23 mouse cellular contexts compared by ENCODE assay signal in the genomic region with DNA sequence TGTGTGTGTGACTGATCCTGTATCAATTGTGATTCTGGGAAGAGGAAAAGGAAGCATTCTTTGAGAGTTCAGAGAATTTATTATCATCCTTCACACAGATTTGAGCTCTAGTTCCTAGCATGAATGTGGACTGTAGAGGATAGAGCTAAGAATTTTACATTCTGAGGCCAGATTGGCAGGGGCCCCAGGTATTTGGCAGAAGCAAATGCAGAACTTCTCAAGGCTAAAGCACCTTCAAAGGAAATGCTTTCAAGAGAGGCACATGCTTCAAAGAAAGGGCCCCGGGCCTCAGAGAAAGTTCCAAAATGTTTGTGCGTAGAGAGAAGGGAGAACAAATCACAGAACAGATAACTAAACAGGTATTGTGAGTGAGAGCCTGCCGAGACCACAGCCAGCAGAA.
DNase-seq lines count a peak whose midpoint lies in the region; ATAC-seq lines count a peak whose summit lies in the region.
"Had no signal": no experiment of that assay in that cellular context is flagged by ENCODE, and none has a peak within 500 bp of the region (broad histone marks: within the 10 kb centered on the region; RNA-seq: fewer than 3 reads in every experiment).

No protein-coding gene starts in this region.

- no peak overlapping the region for H3K4me2 ChIP-seq in intestine, embryonic 16.5 days (ENCODE audit: low read depth, low read length)
- H3K4me2 ChIP-seq: forebrain, embryonic 15.5 days; heart, embryonic 12.5 days; hindbrain, embryonic 15.5 days; lung, embryonic 15.5 days; midbrain, embryonic 15.5 days had no signal

- no peaks in the 10 kb centered on the region for H3K36me3 ChIP-seq in intestine, embryonic 16.5 days (ENCODE audit: control insufficient read depth, insufficient read depth, low read length)
- H3K36me3 ChIP-seq: forebrain, embryonic 15.5 days; heart, embryonic 12.5 days; hindbrain, embryonic 15.5 days; lung, embryonic 15.5 days; midbrain, embryonic 10.5 days; midbrain, embryonic 15.5 days had no signal

- 45% methylated on average over 3 of the region's 3 CpGs for WGBS in intestine, embryonic 16.5 days

- H3K4me3 ChIP-seq in intestine, embryonic 16.5 days (ENCODE audit: low read length): no peak overlapping the region
- H3K4me3 ChIP-seq: forebrain, embryonic 15.5 days; heart, embryonic 12.5 days; hindbrain, embryonic 15.5 days; lung, embryonic 15.5 days; midbrain, embryonic 10.5 days; midbrain, embryonic 15.5 days had no signal

- H3K9me3 ChIP-seq in intestine, embryonic 16.5 days (ENCODE audit: control insufficient read depth, low read length): no peaks in the 10 kb centered on the region
- H3K9me3 ChIP-seq: forebrain, embryonic 15.5 days; heart, embryonic 12.5 days; hindbrain, embryonic 15.5 days; lung, embryonic 15.5 days; midbrain, embryonic 10.5 days; midbrain, embryonic 15.5 days had no signal

- H3K27me3 ChIP-seq in intestine, embryonic 16.5 days (replicated peaks; ENCODE audit: control insufficient read depth, insufficient read depth, low read length): no peaks in the 10 kb centered on the region
- H3K27me3 ChIP-seq: CH12.LX; forebrain, embryonic 15.5 days; hindbrain, embryonic 15.5 days; lung, embryonic 15.5 days; midbrain, embryonic 15.5 days had no signal

- ATAC-seq in intestine, embryonic 16.5 days: no peak
- ATAC-seq: forebrain, embryonic 15.5 days; inflammation-experienced regulatory T-cells, adult 6 months; midbrain, embryonic 15.5 days had no signal

- intact Hi-C loops in gastrocnemius, postnatal 14 days (cut with DNase I; ENCODE audit: low total_unique reads): no loop called here

- H3K9ac ChIP-seq in intestine, embryonic 16.5 days (ENCODE audit: low read depth, low read length): no peak overlapping the region
- H3K9ac ChIP-seq: forebrain, embryonic 15.5 days; heart, embryonic 12.5 days; hindbrain, embryonic 15.5 days; liver, embryonic 14.5 days; lung, embryonic 15.5 days; midbrain, embryonic 15.5 days had no signal

- no peaks in the 10 kb centered on the region for H3K4me1 ChIP-seq in intestine, embryonic 16.5 days (ENCODE audit: control insufficient read depth, insufficient read depth, low read length)
- H3K4me1 ChIP-seq: forebrain, embryonic 15.5 days; hindbrain, embryonic 15.5 days; lung, embryonic 15.5 days; midbrain, embryonic 15.5 days had no signal

- peak; percentile 43 to 64 for DNase-seq in adrenal gland, adult (ENCODE audit: inconsistent age in 2 of 2, low spot score in 1 of 2)
- DNase-seq in adrenal gland, postnatal 4 days (ENCODE audit: low spot score in 2 of 2): no peak
- peak; percentile 31 for DNase-seq in gastrocnemius, postnatal 10 days
- DNase-seq in gastrocnemius, postnatal 14 days: no peak
- DNase-seq in Muller cell, postnatal 12 days (ENCODE audit: inconsistent ontology term): peak; percentile 26
- peak; percentile 41 to 53 for DNase-seq in adrenal gland, postnatal 36 days
- DNase-seq: cerebellum, adult 18-20 months; kidney, adult 8-10 months; layer of hippocampus, postnatal 36 days; left cerebral cortex, postnatal 4 days; spleen, adult 18-20 months; thymus, postnatal 14 days had no signal

- no peak overlapping the region for H3K27ac ChIP-seq in intestine, embryonic 16.5 days (ENCODE audit: low read length)
- H3K27ac ChIP-seq: forebrain, embryonic 15.5 days; hindbrain, embryonic 15.5 days; kidney, postnatal 0 days; liver, embryonic 14.5 days; lung, embryonic 15.5 days; midbrain, embryonic 10.5 days; midbrain, embryonic 15.5 days had no signal

Comparison
In these comparisons a context has a peak if more than half of its experiments do, and no peak if none do; other contexts are left out.
1. DNase-seq: peak in adrenal gland, adult (2 of 2), gastrocnemius, postnatal 10 days (single experiment), Muller cell, postnatal 12 days (single experiment) and adrenal gland, postnatal 36 days (2 of 2); none in adrenal gland, postnatal 4 days (0 of 2) and gastrocnemius, postnatal 14 days (single experiment).